Mouse (Mus musculus): ENCODE measurements around the gene Meox1.

Gene Meox1

DNA sequence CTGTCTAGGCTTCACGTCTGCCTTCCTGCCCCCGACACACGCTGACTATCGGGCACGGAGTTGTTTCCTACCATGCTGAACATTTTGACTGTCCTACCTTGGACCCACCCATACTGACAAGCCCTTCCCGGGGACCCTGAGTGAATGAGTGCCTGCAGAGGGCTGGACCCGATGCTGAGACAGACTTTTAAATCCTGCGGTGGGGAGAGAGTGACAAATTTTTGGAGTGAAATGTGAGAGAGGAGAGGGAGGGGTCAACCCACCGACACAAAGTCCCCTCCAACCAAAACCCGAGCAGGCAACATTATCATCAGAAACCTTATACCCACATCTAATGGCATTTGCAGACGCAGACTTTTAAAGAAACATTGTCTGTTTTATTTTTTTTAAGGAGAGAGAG is at the start of gene Meox1:
TSS of gene Meox1 (minus strand) at position 171 of the 400 bp plus-strand sequence.
- WGBS: 39% methylated on average over 11 of the region's 11 CpGs

DNA sequence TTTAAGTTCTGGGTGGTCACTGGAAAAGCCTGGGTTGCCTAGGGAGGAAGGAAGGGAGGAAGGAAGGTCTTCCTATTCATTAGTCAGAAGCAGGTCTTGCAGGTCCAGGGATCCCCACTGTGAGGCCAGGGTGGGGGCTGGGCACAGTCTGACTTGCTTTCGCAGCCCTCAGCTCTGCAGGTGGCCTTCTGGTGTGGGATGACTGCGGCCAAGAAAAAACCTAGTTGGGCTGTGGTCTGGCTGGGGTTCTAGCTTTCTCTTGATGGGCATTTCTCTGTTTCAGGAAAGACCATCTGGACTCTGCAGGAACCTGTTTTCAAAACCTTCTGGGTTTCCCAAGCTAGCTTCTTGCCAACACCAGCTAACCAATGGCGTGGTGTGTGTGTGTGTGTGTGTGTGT is 48.9 kb upstream of the Meox1 start:
- WGBS: 47% methylated on average over 3 of the region's 3 CpGs

DNA sequence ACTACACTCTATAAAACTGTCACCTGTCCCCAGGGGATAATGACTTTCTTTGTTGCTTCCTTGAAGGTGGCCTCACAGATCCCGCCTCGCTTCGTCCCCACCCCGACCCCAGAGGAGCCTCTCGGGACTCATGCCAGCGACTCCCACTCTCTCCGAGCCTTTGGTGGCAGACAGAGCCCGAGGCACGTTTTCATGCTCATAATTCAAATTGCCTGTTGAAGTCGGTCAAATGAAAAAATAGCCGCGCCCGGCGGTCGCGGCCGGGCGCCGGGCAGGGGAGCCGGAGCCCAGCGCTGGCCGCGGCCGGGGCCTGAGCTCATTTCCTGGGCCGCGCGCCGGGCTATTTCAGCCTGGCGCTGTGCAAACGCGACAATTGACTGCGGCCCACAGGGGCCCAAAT is 42.9 kb upstream of the Meox1 start:
- WGBS: 2% methylated on average over 32 of the region's 32 CpGs

DNA sequence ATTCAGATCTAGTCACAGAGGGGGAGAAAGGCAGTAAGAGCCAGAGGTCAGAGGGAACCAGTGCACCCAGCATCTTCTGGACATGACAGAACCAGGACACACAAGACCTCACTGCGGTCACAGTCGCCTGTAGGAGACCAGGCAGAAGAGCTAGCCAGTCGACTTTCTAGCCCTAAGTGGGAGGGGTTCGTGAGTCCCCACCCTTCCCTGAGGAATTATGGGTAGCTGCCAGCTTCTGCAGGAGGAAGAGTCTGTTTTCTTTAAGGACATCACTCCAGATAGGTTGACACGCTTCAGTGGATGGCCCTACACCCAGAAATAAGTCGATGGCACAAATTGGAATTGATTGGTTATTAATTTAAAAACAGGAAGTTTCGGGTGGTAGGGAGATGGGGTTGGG is 42.2 kb upstream of the Meox1 start:
- 79% methylated on average over 7 of the region's 7 CpGs for WGBS

DNA sequence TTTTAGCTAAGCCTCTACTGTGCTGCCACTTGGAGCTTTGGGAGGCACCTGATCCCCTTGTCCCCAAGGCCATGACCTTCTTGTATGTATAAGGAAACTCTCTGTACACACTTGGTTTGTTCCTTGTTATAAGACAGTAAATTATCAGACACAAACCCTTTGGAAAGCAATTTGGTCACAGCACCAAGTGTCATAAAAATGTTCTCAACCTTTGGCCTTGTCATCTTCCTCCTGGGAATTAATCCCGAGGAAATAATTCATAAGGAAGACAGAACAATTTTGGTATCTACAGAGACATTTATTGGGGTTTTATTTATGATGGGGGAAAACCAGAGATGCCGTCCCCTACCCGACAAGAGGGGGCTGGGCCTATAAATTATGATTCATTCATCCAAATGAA is 41.6 kb upstream of the Meox1 start:
- 98% methylated on average over 3 of the region's 3 CpGs for WGBS

DNA sequence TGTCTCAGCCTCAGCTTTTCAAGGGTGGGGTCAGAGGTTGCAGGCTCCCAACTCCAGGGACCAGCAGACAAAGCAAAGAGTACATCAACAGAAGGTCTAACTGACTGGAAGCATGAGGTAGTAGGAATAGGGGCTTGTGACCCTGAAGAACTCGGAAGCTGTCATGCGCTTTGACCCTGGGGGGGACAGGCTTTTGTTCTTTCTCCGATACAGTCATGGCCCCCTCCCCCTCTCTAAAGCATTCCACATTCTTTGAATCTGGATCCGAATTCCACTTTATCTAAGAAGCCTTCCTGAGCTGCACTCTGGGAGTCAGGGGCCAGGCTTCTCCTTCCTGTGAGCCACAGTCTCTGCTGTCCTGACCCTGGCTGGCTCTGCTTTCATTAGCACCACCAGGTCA is 37.8 kb upstream of the Meox1 start:
- 85% methylated on average over 4 of the region's 4 CpGs for WGBS

DNA sequence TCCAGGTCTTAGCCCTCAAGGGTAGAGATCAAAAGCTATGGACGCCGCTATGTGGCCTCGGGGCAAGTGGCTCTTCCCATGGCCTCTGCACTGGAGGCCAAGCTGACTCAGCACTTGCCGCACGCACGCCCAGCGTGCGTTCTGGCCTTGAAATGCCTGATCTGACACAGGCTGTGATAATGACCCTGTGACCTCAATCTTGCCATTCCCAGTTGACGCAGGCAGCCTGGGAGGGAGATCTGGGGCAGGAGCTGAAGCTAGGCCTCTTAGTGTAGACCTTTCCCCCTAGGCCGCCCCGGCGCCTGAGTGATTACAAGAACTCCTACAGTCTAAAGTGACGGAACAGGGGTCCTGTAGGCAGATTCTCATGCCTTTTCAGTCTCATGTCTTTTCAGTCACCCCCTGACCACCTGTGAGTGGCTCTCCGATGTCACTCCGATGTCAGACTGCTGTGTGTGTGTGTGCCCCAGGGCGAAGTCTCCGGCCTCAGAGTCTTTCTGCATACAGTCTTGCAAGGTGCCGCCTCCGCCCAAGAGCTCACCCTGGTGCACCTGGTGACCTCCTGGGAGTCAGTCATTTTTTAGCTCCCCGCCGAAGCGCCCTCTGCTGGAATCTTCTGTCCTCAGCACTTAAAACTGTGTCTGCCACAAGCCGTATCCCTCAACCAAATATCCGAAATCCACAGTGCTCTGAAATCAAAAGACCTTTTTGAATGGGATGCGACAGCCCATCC is 34.0 kb upstream of the Meox1 start:
- 65% methylated on average over 25 of the region's 25 CpGs for WGBS

DNA sequence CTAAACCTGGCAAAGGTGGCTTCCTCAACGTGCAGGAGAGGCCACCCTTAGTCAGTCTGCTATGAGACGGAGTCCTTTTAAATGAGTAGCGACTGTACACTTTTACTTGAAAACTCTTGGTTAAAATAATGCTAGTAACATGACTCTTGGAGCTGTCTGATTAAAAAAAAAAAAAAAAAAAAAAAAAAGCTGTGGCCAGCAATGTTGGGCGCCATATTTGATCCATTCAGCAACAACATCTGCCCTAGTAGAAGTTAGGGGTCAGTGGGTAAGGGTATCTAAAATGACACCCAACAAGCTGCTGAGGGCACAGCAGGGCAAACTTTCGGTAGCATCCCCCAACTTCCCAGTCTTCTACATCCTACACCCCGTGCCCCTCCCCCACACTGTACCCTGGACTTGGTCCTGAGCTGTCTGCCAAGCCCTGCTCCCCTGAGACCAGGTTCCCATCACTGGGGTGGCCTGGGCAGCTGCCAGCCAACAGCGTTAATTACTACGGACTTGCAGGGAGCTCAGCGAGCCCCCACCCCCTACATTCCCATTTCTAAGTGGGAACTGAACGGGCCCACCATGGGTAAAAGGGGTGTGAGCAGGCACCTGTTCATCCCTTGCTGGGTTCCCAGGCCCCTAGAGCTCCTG is 32.9 kb upstream of the Meox1 start:
- 80% methylated on average over 10 of the region's 10 CpGs for WGBS

DNA sequence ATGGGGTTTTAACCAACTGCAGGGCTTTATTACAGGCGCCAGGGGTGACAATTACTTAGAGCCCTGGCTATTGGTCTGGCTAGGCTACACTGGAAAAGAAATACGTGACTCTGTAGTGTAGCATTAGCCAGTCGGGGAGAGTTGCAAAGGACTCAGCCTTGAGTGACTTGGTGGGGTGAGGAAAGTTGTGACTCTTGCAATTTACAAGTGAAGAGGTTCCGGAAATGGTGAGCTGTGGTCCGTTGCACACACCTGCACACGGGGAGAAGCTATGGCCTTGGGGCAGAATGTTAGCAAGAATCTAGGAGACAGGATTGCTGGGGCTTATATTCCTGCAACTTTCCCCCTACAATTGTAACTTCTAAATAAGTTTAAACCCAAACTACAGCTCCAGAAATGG is 31.5 kb upstream of the Meox1 start:
- 85% methylated on average over 6 of the region's 6 CpGs for WGBS

DNA sequence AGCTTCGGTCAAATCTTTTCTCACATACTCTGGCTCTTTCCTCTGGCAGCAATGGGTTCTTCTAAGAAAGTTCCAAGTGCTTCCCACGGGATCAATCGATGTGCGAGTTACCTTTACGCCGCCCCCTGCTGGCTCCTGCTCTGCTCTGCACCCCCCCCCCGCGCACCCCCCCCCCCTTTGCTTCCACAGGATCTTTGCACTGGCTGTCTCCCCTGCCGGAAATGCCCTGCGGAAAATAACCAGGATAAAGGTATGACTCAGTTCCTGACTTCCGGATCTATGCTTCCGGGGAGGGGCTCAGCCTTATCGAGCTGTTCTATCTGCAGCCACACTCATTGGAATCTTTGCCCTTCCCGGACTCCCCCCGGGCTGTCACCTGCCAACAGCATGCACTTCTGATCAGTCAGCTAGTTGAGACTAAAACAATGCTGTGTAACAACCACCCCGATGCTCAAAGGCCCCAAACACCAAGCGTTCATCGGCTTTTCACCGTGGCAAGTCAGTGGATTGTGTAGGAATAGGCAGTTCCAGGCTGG is 30.3 kb upstream of the Meox1 start:
- 63% methylated on average over 19 of the region's 19 CpGs for WGBS

DNA sequence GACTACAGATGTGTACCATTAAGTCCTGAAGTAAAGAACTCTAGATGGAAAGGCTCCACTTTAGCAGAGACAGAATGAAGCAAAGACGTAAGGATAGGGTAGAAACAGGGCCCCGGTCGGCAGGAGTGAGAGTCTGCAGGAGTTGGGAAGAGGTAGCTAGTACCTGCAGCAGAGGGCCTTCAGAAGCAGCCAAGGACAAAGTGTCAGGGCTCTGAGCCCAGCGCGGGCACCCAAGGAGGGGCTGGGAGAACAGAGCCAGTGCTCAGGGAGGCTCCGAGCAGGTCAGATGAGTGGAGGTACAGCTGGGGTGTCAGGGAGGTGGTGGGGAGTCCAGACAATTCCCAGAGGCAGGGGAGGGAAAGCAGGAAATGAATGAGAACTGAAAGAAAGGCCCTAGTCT is 29.8 kb upstream of the Meox1 start:
- 87% methylated on average over 6 of the region's 6 CpGs for WGBS

DNA sequence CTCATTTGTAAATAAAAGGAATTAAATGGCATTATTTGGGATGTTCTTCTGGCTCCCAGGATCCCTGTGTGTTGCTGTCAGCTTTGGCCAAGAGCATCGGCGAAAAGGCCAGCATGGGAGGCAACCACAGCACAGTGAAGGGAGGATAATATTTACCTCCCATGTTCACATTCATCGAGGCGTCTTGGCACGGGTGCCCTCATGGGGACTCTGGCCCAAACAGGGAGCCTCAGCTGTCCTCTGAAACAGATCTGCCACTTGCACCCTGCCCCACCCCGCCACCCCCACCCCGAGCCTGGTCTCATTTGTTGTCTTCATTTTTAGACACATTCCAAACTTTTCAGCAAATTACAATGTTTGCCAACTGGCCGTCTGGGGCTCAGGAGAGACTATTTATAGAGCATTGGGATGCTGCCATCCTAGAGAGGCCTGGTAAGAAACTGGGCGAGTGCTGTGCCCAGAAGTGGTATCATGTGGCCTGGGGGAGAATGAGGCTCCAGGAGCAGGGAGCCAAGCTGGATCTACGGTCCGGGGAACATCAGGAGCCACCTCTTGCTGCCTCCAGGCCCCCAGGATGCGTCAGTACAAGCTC is 27.3 kb upstream of the Meox1 start:
- 44% methylated on average over 12 of the region's 12 CpGs for WGBS

DNA sequence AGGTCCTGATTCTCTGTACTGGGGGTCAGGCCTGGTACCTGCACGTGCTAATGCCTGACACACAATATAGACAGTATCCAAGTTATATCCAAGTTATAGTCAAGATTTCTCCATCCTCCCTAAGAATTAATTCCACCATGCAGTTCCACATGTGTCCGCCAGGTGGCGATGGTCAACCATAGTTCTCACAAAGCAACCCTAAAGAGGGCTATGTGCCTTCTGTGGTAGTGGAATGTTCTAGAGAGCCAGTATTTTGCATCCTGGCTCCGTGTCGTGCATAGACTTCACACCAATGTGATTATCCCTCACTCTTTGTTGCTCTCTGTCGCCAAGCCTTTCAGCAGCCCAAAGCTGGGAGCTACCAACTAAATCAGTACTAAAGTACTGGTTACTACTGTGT is 25.5 kb upstream of the Meox1 start:
- WGBS: under 1% methylated on average over 6 of the region's 6 CpGs

DNA sequence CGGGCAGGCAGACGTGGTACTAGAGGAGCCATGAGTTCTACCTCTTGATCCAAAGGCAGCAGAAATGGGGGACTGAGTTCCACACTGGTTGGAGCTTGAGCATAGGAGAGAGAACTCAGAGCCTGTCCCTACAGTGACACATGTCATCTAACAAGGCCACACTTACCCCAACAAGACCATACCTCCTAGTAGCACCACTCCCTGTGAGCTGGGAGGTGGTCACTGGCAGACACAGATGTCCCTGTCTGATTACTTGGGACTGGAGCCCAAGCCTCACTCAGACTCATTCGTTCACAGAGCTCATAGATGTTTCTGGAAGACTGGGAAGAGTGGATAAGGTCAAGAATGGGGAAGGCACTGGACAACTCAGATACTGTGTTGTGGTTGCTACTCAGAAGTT is 24.4 kb upstream of the Meox1 start:
- 85% methylated on average over 3 of the region's 3 CpGs for WGBS

DNA sequence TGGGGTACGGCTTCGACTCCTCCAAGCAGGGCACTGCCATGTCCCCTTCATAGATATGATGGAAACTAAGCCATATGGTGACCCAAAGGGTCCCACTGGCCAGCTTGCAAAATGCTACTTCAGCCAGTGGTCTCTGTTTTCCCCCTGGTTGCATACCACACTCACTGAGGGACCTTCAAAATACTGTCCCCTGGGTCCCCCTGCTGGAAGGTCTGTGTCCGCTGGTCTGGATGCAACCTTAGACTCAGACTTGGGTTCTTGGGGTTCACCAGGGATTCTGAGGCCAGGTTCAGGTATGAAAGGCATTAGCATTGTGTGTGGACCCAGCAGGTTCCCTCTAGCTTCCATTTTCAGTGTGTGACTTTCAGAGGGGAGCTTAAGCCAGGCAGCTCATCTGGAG is 22.6 kb upstream of the Meox1 start:
- 85% methylated on average over 3 of the region's 3 CpGs for WGBS

DNA sequence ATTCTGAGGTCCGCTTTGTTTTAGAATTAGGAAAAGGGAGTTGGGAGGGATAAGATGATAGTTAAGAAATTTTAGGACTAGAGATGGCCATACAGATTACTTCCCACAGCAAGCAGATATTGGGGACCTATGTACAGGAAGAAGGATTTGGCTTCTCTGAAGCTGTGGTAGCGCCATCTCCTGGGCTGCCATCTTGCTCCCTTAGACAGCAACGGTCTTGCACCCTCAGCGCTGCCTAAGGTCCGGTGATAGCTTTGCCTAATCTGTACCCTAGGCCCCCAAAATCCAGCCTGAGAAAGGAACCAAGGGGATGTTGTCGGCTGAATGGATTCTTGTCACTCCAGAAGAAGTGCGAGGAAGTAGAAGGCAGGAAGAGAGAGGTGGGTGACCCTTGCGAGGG is 19.4 kb upstream of the Meox1 start:
- 78% methylated on average over 8 of the region's 8 CpGs for WGBS

DNA sequence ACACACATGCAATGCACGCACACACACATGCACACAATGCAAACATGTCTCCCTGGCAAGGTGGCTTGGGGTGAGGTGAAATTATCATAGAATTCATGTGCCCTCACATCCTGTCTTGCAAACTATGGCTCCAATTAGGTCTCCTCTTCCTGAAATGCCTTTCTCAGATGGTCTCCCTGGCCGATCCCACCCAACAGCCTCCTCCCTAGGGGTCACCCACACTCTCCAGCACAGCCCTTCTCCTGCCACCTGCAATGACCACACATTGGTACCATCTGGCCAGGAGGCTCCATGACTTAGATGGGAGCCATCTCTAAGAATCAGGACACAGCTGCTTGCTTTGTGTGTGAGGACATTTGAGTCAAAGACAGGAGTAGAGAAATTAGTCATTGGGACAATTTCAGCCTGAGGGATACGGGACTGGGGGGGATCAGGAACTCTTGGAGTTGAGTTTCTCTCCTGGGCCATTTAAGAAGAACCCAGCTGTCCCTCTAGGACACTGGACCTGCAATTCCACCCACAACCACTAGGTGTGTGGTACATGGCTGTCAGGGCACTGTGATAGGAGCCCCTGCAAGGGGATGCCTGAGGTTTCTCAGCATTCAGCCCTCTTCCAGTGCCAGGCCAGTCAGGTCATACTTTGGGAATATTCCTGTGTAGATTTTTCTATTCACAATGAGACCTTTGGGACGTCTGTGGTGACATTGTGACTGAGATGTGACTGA is 17.8 kb upstream of the Meox1 start:
- 73% methylated on average over 4 of the region's 4 CpGs for WGBS

DNA sequence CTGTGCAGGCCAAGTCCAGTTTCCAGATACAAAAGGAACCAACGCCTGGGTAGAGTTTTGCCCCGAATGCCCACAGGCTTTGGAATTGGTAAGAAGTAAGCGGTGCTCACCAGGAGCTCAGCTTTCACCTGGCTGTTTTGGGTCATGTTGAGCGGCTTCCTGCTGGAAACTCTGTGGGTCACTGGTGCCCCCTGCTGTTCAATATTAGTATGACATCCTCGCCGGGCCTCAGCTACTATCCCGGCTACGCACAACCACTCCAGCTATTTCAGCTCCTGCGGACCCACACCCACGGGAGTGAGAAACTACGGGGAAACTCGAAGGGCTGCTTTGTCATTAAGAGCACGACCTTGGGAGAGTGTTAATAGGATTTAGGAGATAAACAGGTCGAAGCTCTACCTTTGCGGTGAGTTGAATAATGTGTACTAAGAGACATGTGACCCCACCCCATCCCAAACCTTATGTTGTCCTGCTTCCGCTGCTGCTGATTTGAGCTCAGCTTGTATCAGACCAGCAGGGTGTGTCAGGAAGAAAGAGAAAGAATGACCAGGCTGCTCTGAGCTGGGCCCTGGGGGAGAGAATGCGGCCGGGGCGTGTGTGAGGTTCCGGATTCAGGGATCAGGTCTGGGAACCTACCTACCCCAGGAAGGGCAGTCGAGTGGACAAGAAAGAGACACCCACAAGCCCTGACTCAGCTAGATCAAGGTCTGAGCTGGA is 16.2 kb upstream of the Meox1 start:
- WGBS: 25% methylated on average over 21 of the region's 21 CpGs

DNA sequence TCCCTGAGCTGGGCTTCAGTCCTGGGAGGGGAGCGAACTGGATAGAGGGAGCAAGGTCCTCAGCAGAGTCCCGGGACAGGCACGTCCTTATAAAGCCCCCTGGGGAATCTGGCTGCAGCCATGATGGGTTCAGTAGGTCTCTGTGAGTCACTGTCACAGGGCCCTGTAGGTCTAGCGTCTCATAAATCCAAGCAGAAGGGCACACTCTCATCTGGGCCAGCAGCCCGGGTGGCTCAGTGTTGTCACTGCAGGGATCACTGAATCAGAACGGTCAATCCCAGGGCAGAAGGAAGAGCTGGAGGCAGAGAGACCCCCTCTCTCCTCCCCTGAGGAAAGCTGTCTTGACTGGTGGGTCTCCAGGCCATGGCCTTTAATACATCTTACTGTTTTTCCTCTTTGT is 14.6 kb upstream of the Meox1 start:
- WGBS: 80% methylated on average over 6 of the region's 6 CpGs

DNA sequence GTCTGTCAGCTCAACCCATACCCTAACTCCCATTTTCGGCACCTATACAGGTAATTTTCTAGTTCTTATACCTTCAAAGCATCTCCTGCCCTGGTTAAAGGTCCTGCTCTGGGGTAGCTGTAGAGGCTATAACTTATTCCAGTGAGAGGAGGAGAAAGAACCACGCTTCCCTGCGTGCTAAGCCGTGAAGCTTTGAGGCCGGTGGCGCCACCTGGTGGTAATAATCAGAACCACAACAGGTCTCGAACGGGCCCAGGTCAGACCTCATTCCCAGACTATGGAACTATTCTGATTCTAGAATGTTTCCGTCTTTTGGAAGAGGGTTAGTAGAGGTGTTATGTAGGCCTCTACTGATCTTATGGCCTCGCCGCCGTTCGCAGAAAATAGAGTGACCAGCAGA is 10.9 kb upstream of the Meox1 start:
- 31% methylated on average over 13 of the region's 13 CpGs for WGBS

DNA sequence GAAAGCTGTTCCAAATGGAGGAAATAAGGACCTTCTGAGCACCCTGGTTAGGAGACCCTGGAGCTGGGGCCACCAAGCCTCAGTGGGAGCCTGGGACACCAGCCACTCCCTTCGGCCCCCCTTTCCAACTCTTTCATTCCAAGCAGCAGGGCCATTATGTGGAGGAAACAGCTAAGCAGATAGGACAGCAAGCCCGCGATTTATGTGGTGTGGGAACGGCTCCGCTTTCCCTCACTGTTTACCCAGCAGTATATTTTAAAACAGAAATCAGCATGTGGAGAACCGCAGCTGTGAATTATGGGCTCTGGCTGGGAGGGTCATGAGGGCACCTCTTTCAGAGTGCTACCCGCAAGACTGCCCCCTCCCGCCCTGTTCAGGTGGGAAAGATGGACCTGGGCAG is 7.1 kb upstream of the Meox1 start:
- WGBS: 83% methylated on average over 8 of the region's 8 CpGs

DNA sequence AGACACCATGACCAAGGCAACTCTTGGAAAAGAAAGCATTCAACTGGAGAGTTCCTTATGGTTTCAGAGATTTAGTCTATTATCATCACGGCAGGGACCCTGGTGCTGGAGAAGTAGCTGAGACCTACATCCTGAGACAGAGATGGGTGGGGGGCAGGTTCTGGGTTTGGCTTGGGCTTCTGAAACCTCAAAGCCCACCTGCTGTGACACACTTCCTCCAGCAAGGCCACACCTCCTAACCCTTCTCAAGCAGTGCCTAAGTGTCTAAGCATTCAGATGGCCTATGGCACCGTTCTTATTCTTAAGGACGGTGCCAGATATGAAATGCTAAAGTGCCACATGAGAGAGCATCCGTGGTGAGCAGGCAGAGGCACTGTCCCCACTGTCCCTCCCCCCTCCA is 4.2 kb upstream of the Meox1 start:
- WGBS: 89% methylated on average over 4 of the region's 4 CpGs

Measured in cerebral cortex, adult 2 months (tissue).